Mouse (Mus musculus): ENCODE results near the gene Cdkn1a. TPM values are rescaled to one million over a fixed set of nuclear protein-coding genes. Genes with fewer than 3 reads are reported as not detected.
"Not testable (repeated sequence)": the region's sequence is repeated elsewhere in the genome, so short reads cannot be mapped to it uniquely, and the experiment has no call there.

Gene Cdkn1a
- polyA plus RNA-seq, 1 experiment: not detected

GRCm38 (mm10) chr17:29063121-29063987 lies 27.4 kb upstream of the Cdkn1a start:
- peaks cover 53% of the 10 kb centered on the region for H3K4me1 ChIP-seq (ENCODE audit: control insufficient read depth, insufficient read depth, low read length)
- 0 out of 2 replicates have a peak overlapping the region, but pooled peaks have one; percentile 43 for H3K27ac ChIP-seq (ENCODE audit: insufficient read depth, low read depth, low read length)
- TF ChIP-seq CTCF (IDR thresholded peaks at IDR 0.05; ENCODE audit: insufficient read depth, low read depth, low read length) (no peak), POLR2A (IDR thresholded peaks at IDR 0.05; ENCODE audit: insufficient read depth, low read depth, low read length) (no peak)
- no peak overlapping the region for H3K4me3 ChIP-seq (ENCODE audit: insufficient read depth, low read depth, low read length)
- 41% methylated on average over 8 of the region's 8 CpGs for WGBS

GRCm38 (mm10) chr17:29063988-29064285 lies 26.8 kb upstream of the Cdkn1a start:
- TF ChIP-seq POLR2A (IDR thresholded peaks at IDR 0.05; ENCODE audit: insufficient read depth, low read depth, low read length) (no peak), CTCF (IDR thresholded peaks at IDR 0.05; ENCODE audit: insufficient read depth, low read depth, low read length) (no peak)
- Histone ChIP-seq H3K4me1 (ENCODE audit: control insufficient read depth, insufficient read depth, low read length) (peaks cover 51% of the 10 kb centered on the region), H3K27ac (ENCODE audit: insufficient read depth, low read depth, low read length) (no peak overlapping the region; the same call in 1 of the 2 replicates), H3K4me3 (ENCODE audit: insufficient read depth, low read depth, low read length) (no peak overlapping the region)
- WGBS: 65% methylated on average over 2 of the region's 2 CpGs

GRCm38 (mm10) chr17:29065245-29065940 lies 25.4 kb upstream of the Cdkn1a start:
- Histone ChIP-seq H3K4me1 (ENCODE audit: control insufficient read depth, insufficient read depth, low read length) (peaks cover 56% of the 10 kb centered on the region), H3K27ac (ENCODE audit: insufficient read depth, low read depth, low read length) (peak overlapping the region; percentile 81; the same call in 1 of the 2 replicates), H3K4me3 (ENCODE audit: insufficient read depth, low read depth, low read length) (no peak overlapping the region)
- WGBS: 59% methylated on average over 21 of the region's 21 CpGs
- TF ChIP-seq CTCF (IDR thresholded peaks at IDR 0.05; ENCODE audit: insufficient read depth, low read depth, low read length) (no peak), POLR2A (IDR thresholded peaks at IDR 0.05; ENCODE audit: insufficient read depth, low read depth, low read length) (no peak)

- 92% methylated on average over 3 of the region's 3 CpGs for WGBS
- Histone ChIP-seq H3K27ac (ENCODE audit: insufficient read depth, low read depth, low read length) (no peak overlapping the region), H3K4me3 (ENCODE audit: insufficient read depth, low read depth, low read length) (no peak overlapping the region), H3K4me1 (ENCODE audit: control insufficient read depth, insufficient read depth, low read length) (peaks cover 56% of the 10 kb centered on the region)
- TF ChIP-seq CTCF (IDR thresholded peaks at IDR 0.05; ENCODE audit: insufficient read depth, low read depth, low read length) (no peak), POLR2A (IDR thresholded peaks at IDR 0.05; ENCODE audit: insufficient read depth, low read depth, low read length) (no peak)
Observed at GRCm38 (mm10) chr17:29065971-29066370, 24.8 kb upstream of the Cdkn1a start.

GRCm38 (mm10) chr17:29067416-29067815 lies 23.4 kb upstream of the Cdkn1a start:
- H3K4me3 ChIP-seq (ENCODE audit: insufficient read depth, low read depth, low read length): not testable (repeated sequence)
- Histone ChIP-seq H3K4me1 (ENCODE audit: control insufficient read depth, insufficient read depth, low read length) (peaks cover 52% of the 10 kb centered on the region), H3K27ac (ENCODE audit: insufficient read depth, low read depth, low read length) (0 out of 2 replicates have a peak overlapping the region, but pooled peaks have one; percentile 10)
- WGBS: 52% methylated on average over 3 of the region's 3 CpGs

GRCm38 (mm10) chr17:29067847-29068246 lies 22.9 kb upstream of the Cdkn1a start:
- H3K27ac ChIP-seq (ENCODE audit: insufficient read depth, low read depth, low read length): peak overlapping the region; percentile 47
- H3K4me1 ChIP-seq (ENCODE audit: control insufficient read depth, insufficient read depth, low read length): peaks cover 52% of the 10 kb centered on the region
- WGBS: 44% methylated on average over 5 of the region's 5 CpGs
- no peak overlapping the region for H3K4me3 ChIP-seq (ENCODE audit: insufficient read depth, low read depth, low read length)
- TF ChIP-seq CTCF (IDR thresholded peaks at IDR 0.05; ENCODE audit: insufficient read depth, low read depth, low read length) (no peak), POLR2A (IDR thresholded peaks at IDR 0.05; ENCODE audit: insufficient read depth, low read depth, low read length) (no peak)

GRCm38 (mm10) chr17:29069063-29069462 lies 21.7 kb upstream of the Cdkn1a start:
- H3K27ac ChIP-seq (ENCODE audit: insufficient read depth, low read depth, low read length): peak overlapping the region; percentile 56; the same call in 1 of the 2 replicates
- H3K4me3 ChIP-seq (ENCODE audit: insufficient read depth, low read depth, low read length): no peak overlapping the region
- no peak for TF ChIP-seq POLR2A (IDR thresholded peaks at IDR 0.05; ENCODE audit: insufficient read depth, low read depth, low read length)
- TF ChIP-seq CTCF (IDR thresholded peaks at IDR 0.05; ENCODE audit: insufficient read depth, low read depth, low read length): no peak
- 77% methylated on average over 10 of the region's 10 CpGs for WGBS
- peaks cover 52% of the 10 kb centered on the region for H3K4me1 ChIP-seq (ENCODE audit: control insufficient read depth, insufficient read depth, low read length)

GRCm38 (mm10) chr17:29071820-29072219 lies 19.0 kb upstream of the Cdkn1a start:
- Histone ChIP-seq H3K27ac (ENCODE audit: insufficient read depth, low read depth, low read length) (no peak overlapping the region), H3K4me1 (ENCODE audit: control insufficient read depth, insufficient read depth, low read length) (peaks cover 50% of the 10 kb centered on the region), H3K4me3 (ENCODE audit: insufficient read depth, low read depth, low read length) (no peak overlapping the region)
- 72% methylated on average over 5 of the region's 5 CpGs for WGBS
- TF ChIP-seq POLR2A (IDR thresholded peaks at IDR 0.05; ENCODE audit: insufficient read depth, low read depth, low read length) (no peak), CTCF (IDR thresholded peaks at IDR 0.05; ENCODE audit: insufficient read depth, low read depth, low read length) (no peak)

- Histone ChIP-seq H3K27ac (ENCODE audit: insufficient read depth, low read depth, low read length) (peak overlapping the region; percentile 16), H3K4me1 (ENCODE audit: control insufficient read depth, insufficient read depth, low read length) (peaks cover 44% of the 10 kb centered on the region), H3K4me3 (ENCODE audit: insufficient read depth, low read depth, low read length) (no peak overlapping the region)
- WGBS: 38% methylated on average over 11 of the region's 11 CpGs
- no peak for TF ChIP-seq POLR2A (IDR thresholded peaks at IDR 0.05; ENCODE audit: insufficient read depth, low read depth, low read length)
- TF ChIP-seq CTCF (IDR thresholded peaks at IDR 0.05; ENCODE audit: insufficient read depth, low read depth, low read length): no peak
Observed at GRCm38 (mm10) chr17:29072701-29073307, 18.0 kb upstream of the Cdkn1a start.

Data from olfactory bulb, adult 2 months (tissue).